Mouse (Mus musculus): Measurements from ENCODE around the gene Uhrf1bp1l.

DNA sequence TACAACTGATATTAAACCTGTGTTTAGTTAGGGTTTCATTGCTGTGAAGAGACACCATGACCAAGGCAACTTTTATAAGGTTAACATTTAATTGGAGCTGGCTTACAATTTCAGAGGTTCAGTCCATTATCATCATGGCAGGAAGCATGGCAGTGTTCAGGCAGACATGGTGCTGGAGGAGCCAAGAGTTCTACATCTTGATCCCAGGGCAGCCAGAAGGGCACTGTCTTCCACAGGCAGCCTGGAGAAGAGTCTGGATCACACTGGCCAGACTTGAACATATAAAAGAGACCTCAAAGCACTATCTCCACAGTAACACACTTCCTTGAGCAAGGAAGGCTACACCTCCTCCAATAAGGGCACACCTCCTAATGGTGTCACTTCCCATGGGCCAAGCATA lies 24.5 kb upstream of the Uhrf1bp1l start:
- TF ChIP-seq CTCF (IDR thresholded peaks at IDR 0.05; ENCODE audit: low read depth, low read length): no peak
- TF ChIP-seq TAL1 (conservative IDR thresholded peaks at IDR 0.05; ENCODE audit: low read depth, low read length): no peak
- no peak for TF ChIP-seq GATA2 (IDR thresholded peaks at IDR 0.05; ENCODE audit: borderline replicate concordance, low read depth, low read length)
